Mouse (Mus musculus): Measurements from ENCODE around the gene Kifc3. TPM values are rescaled to one million over a fixed set of nuclear protein-coding genes. Genes with fewer than 3 reads are reported as not detected.
A peak's percentile ranks its signal among the peaks of the same experiment; 100 is the strongest.

Gene Kifc3
- polyA plus RNA-seq, 1 experiment from 2014 or later, result 17.9 TPM

- WGBS, result 89% methylated on average over 4 of the region's 4 CpGs
- H3K4me2 ChIP-seq (replicated peaks), result no peak overlapping the region
- H3K4me3 ChIP-seq (replicated peaks), result no peak overlapping the region
- ATAC-seq (ENCODE audit: insufficient number of reproducible peaks, low FRiP score, low TSS enrichment, low read depth), result no peak
- H3K9me3 ChIP-seq (replicated peaks), result no peaks in the 10 kb centered on the region
- no peaks in the 10 kb centered on the region for H3K27me3 ChIP-seq
- H3K36me3 ChIP-seq, result peaks cover 88% of the 10 kb centered on the region
- H3K9ac ChIP-seq, result no peak overlapping the region
- no peaks in the 10 kb centered on the region for H3K4me1 ChIP-seq
- no peak overlapping the region for H3K27ac ChIP-seq (replicated peaks)
Measured at GRCm38 (mm10) chr8:95093574-95093973, 109.0 kb downstream of the Kifc3 start.

- ATAC-seq (ENCODE audit: insufficient number of reproducible peaks, low FRiP score, low TSS enrichment, low read depth), result no peak
- no peak overlapping the region for H3K4me2 ChIP-seq (replicated peaks)
- WGBS, result 91% methylated on average over 7 of the region's 7 CpGs
- peaks cover 13% of the 10 kb centered on the region for H3K4me1 ChIP-seq
- H3K27ac ChIP-seq (replicated peaks), result no peak overlapping the region
- H3K9me3 ChIP-seq (replicated peaks), result no peaks in the 10 kb centered on the region
- H3K36me3 ChIP-seq, result peaks cover 52% of the 10 kb centered on the region
- no peak overlapping the region for H3K9ac ChIP-seq
- no peaks in the 10 kb centered on the region for H3K27me3 ChIP-seq
- H3K4me3 ChIP-seq (replicated peaks), result no peak overlapping the region
Measured at GRCm38 (mm10) chr8:95085432-95086141, 117.0 kb downstream of the Kifc3 start.

- Histone ChIP-seq H3K27ac (replicated peaks) (no peak overlapping the region), H3K27me3 (no peaks in the 10 kb centered on the region), H3K4me1 (peaks cover 15% of the 10 kb centered on the region), H3K4me2 (replicated peaks) (no peak overlapping the region), H3K9ac (no peak overlapping the region), H3K36me3 (peaks cover 45% of the 10 kb centered on the region), H3K4me3 (replicated peaks) (no peak overlapping the region), H3K9me3 (replicated peaks) (no peaks in the 10 kb centered on the region)
- no peak for ATAC-seq (ENCODE audit: insufficient number of reproducible peaks, low FRiP score, low TSS enrichment, low read depth)
- 81% methylated on average over 10 of the region's 10 CpGs for WGBS
Measured at GRCm38 (mm10) chr8:95084744-95085431, 117.7 kb downstream of the Kifc3 start.

- Histone ChIP-seq H3K27ac (replicated peaks) (no peak overlapping the region), H3K36me3 (peaks cover 39% of the 10 kb centered on the region), H3K9ac (no peak overlapping the region), H3K27me3 (no peaks in the 10 kb centered on the region), H3K4me2 (replicated peaks) (no peak overlapping the region), H3K4me1 (peaks cover 15% of the 10 kb centered on the region), H3K9me3 (replicated peaks) (no peaks in the 10 kb centered on the region), H3K4me3 (replicated peaks) (no peak overlapping the region)
- ATAC-seq (ENCODE audit: insufficient number of reproducible peaks, low FRiP score, low TSS enrichment, low read depth), result no peak
- 86% methylated on average over 4 of the region's 4 CpGs for WGBS
Measured at GRCm38 (mm10) chr8:95084261-95084660, 118.4 kb downstream of the Kifc3 start.

GRCm38 (mm10) chr8:95081650-95082049 is 121.0 kb downstream of the Kifc3 start:
- ATAC-seq (ENCODE audit: insufficient number of reproducible peaks, low FRiP score, low TSS enrichment, low read depth), result no peak
- Histone ChIP-seq H3K36me3 (peaks cover 24% of the 10 kb centered on the region), H3K4me1 (peaks cover 15% of the 10 kb centered on the region), H3K9ac (peak overlapping the region; percentile 82), H3K9me3 (replicated peaks) (no peaks in the 10 kb centered on the region), H3K27ac (replicated peaks) (peak overlapping the region; percentile 44; the same call in 1 of the 2 replicates), H3K27me3 (no peaks in the 10 kb centered on the region), H3K4me3 (replicated peaks) (peak overlapping the region; percentile 88), H3K4me2 (replicated peaks) (peak overlapping the region; percentile 90)
- WGBS, result 9% methylated on average over 11 of the region's 11 CpGs

GRCm38 (mm10) chr8:95080381-95081341 is 122.0 kb downstream of the Kifc3 start, which contains the start of gene Katnb1:
TSS of gene Katnb1 (plus strand) at chr8:95081186.
- ATAC-seq (ENCODE audit: insufficient number of reproducible peaks, low FRiP score, low TSS enrichment, low read depth), result peak; percentile 97
- Histone ChIP-seq H3K36me3 (peaks cover 18% of the 10 kb centered on the region), H3K4me3 (replicated peaks) (peak within 1 kb of the TSS; percentile 88), H3K27ac (replicated peaks) (peak within 1 kb of the TSS; percentile 81), H3K27me3 (no peaks in the 10 kb centered on the region), H3K4me2 (replicated peaks) (peak within 1 kb of the TSS; percentile 90), H3K9me3 (replicated peaks) (no peaks in the 10 kb centered on the region), H3K4me1 (peaks cover 15% of the 10 kb centered on the region), H3K9ac (peak within 1 kb of the TSS; percentile 82)
- under 1% methylated on average over 47 of the region's 47 CpGs for WGBS

- Histone ChIP-seq H3K36me3 (peaks cover 4% of the 10 kb centered on the region; the same call in 1 of the 2 replicates), H3K9ac (no peak overlapping the region), H3K27ac (replicated peaks) (no peak overlapping the region), H3K4me2 (replicated peaks) (no peak overlapping the region), H3K4me3 (replicated peaks) (no peak overlapping the region), H3K27me3 (no peaks in the 10 kb centered on the region), H3K4me1 (peaks cover 15% of the 10 kb centered on the region), H3K9me3 (replicated peaks) (no peaks in the 10 kb centered on the region)
- no peak for ATAC-seq (ENCODE audit: insufficient number of reproducible peaks, low FRiP score, low TSS enrichment, low read depth)
- WGBS, result 88% methylated on average over 4 of the region's 4 CpGs
Measured at GRCm38 (mm10) chr8:95079305-95079704, 123.3 kb downstream of the Kifc3 start.

GRCm38 (mm10) chr8:95078055-95078454 is 124.6 kb downstream of the Kifc3 start:
- no peak overlapping the region for H3K27ac ChIP-seq (replicated peaks)
- 85% methylated on average over 3 of the region's 3 CpGs for WGBS
- H3K4me1 ChIP-seq, result peaks cover 15% of the 10 kb centered on the region
- no peak overlapping the region for H3K4me2 ChIP-seq (replicated peaks)
- H3K36me3 ChIP-seq, result 0 out of 2 replicates have a peak, but pooled peaks cover 3% of the 10 kb centered on the region
- H3K4me3 ChIP-seq (replicated peaks), result no peak overlapping the region
- H3K9ac ChIP-seq, result no peak overlapping the region
- H3K9me3 ChIP-seq (replicated peaks), result no peaks in the 10 kb centered on the region
- H3K27me3 ChIP-seq, result no peaks in the 10 kb centered on the region
- no peak for ATAC-seq (ENCODE audit: insufficient number of reproducible peaks, low FRiP score, low TSS enrichment, low read depth)

- WGBS, result 75% methylated on average over 17 of the region's 17 CpGs
- Histone ChIP-seq H3K4me2 (replicated peaks) (no peak overlapping the region), H3K36me3 (no peaks in the 10 kb centered on the region), H3K9me3 (replicated peaks) (no peaks in the 10 kb centered on the region), H3K4me1 (0 out of 2 replicates have a peak, but pooled peaks cover 3% of the 10 kb centered on the region), H3K9ac (no peak overlapping the region), H3K4me3 (replicated peaks) (no peak overlapping the region), H3K27ac (replicated peaks) (no peak overlapping the region), H3K27me3 (no peaks in the 10 kb centered on the region)
- no peak for ATAC-seq (ENCODE audit: insufficient number of reproducible peaks, low FRiP score, low TSS enrichment, low read depth)
Measured at GRCm38 (mm10) chr8:95076151-95076550, 126.5 kb downstream of the Kifc3 start.

- no peaks in the 10 kb centered on the region for H3K36me3 ChIP-seq
- no peaks in the 10 kb centered on the region for H3K9me3 ChIP-seq (replicated peaks)
- H3K4me3 ChIP-seq (replicated peaks), result no peak overlapping the region
- no peak overlapping the region for H3K4me2 ChIP-seq (replicated peaks)
- WGBS, result 63% methylated on average over 3 of the region's 3 CpGs
- no peaks in the 10 kb centered on the region for H3K27me3 ChIP-seq
- H3K27ac ChIP-seq (replicated peaks), result no peak overlapping the region
- H3K4me1 ChIP-seq, result 0 out of 2 replicates have a peak, but pooled peaks cover 3% of the 10 kb centered on the region
- H3K9ac ChIP-seq, result no peak overlapping the region
- no peak for ATAC-seq (ENCODE audit: insufficient number of reproducible peaks, low FRiP score, low TSS enrichment, low read depth)
Measured at GRCm38 (mm10) chr8:95075504-95075903, 127.1 kb downstream of the Kifc3 start.

GRCm38 (mm10) chr8:95067582-95067981 is 135.0 kb downstream of the Kifc3 start:
- Histone ChIP-seq H3K4me1 (no peaks in the 10 kb centered on the region), H3K27ac (replicated peaks) (no peak overlapping the region), H3K27me3 (no peaks in the 10 kb centered on the region), H3K36me3 (no peaks in the 10 kb centered on the region), H3K9ac (no peak overlapping the region), H3K4me3 (replicated peaks) (no peak overlapping the region), H3K4me2 (replicated peaks) (no peak overlapping the region), H3K9me3 (replicated peaks) (no peaks in the 10 kb centered on the region)
- no peak for ATAC-seq (ENCODE audit: insufficient number of reproducible peaks, low FRiP score, low TSS enrichment, low read depth)
- 37% methylated on average over 3 of the region's 3 CpGs for WGBS
